Mouse (Mus musculus): Measurements from ENCODE around the gene Gstt1.

- TF ChIP-seq POLR2A (IDR thresholded peaks at IDR 0.05; ENCODE audit: insufficient read depth, low read depth, low read length) (no peak), CTCF (IDR thresholded peaks at IDR 0.05; ENCODE audit: insufficient read depth, low read depth, low read length) (no peak)
Observed at GRCm38 (mm10) chr10:75835307-75835706, 36.9 kb upstream of the Gstt1 start.
